Mouse (Mus musculus): Measurements from ENCODE around the gene Palm.

DNA sequence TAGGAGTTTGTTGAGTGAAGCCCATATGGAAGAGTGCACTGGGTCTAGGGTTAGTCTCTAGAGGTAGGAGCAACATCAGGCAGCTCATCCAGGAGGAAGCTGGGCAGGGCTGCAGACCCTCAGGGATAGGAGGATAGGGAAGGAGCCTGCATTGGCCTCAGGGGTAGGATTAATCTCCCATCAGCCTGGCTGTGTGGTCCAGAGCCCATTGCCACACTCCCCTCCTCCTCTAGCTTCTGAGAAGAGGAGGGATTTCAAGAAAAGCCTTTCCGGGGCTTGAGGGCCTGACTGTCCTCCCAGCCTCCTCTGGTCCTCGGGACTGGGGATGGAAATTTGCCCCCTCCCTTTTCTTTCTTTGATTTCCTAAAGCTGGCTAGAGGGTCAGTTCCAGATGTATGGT is 14.2 kb upstream of the Palm start:
- TF ChIP-seq EP300 (IDR thresholded peaks at IDR 0.05; ENCODE audit: low read depth) (no peak), CTCF (IDR thresholded peaks at IDR 0.05; ENCODE audit: low read depth) (no peak)
